Mouse (Mus musculus): Measurements from ENCODE around the gene Znfx1. TPM values are rescaled to one million over a fixed set of nuclear protein-coding genes. Genes with fewer than 3 reads are reported as not detected.
A peak's percentile ranks its signal among the peaks of the same experiment; 100 is the strongest.

Gene Znfx1
- 4.2 and 4.3 TPM in 2 replicates for polyA plus RNA-seq (2015; fragmentation: Nextera tagmentation; extraction: Ambion mirVana)

DNA sequence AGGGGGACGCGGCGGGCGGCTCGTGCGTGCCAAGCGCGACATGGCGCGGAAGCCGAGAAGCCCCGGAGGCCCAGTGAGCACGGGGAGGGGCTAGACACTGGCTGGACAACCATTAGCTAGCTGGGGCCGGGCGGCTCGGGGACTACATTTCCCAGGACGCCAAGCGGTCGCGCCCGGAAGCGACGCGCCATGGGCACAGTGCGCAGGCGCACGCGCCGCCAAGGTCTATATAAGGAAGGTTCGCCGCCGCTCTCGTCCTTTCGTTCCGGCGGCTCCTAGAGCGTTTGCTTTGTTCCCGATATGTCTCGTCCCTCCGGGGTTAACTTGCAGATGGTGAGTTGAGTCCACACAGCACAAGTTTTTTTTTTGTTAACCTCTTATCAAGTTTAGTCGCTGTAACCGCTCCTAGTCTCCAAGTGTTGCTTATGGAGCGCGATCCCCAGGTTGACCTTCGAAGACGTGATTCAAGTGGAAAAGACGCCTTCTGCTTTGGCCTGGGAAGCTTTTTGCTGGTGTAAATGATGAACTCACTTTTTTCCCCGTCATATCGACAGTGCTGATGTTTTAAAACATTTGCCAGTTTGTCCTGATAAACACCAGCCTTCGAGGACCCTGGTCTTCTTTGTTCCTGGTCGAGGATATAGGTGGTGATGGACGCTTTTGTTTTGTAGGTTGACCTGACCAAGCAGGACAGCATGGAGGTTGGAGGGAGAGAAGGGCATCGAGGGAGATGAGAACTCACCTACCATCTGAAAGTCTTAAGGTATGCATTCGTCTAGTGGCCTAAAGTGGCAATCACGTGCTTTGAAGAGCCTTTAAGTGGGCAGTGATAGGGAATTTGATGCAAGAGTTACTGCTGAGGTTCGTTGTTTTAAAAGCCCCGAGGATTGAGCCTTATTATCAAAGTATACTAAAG, at the start of gene Znfx1:
Znfx1 (minus strand) TSS at position 51 of the 916 bp plus-strand sequence.
- DNase-seq (ENCODE audit: low spot score): peak; percentile 95
- H3K4me2 ChIP-seq (replicated peaks; ENCODE audit: low read depth): peak within 1 kb of the TSS; percentile 80
- no peaks in the 10 kb centered on the region for H3K9me3 ChIP-seq (ENCODE audit: control insufficient read depth, low read length)
- peaks cover 6% of the 10 kb centered on the region; the same call in 1 of the 2 replicates for H3K4me1 ChIP-seq (replicated peaks; ENCODE audit: control insufficient read depth, insufficient read depth)
- peak within 1 kb of the TSS; percentile 80 for H3K4me3 ChIP-seq (ENCODE audit: low read depth, low read length)
- no peaks in the 10 kb centered on the region; the same call in none of the 2 replicates for H3K36me3 ChIP-seq (ENCODE audit: control insufficient read depth, insufficient read depth, low read length)
- under 1% methylated on average over 54 of the region's 57 CpGs for WGBS
- TF ChIP-seq EP300 (optimal IDR thresholded peaks at IDR 0.05): no peak
- peak; percentile 30; the same call in 1 of the 2 replicates for TF ChIP-seq CTCF (IDR thresholded peaks at IDR 0.05; ENCODE audit: low read depth)
- H3K27me3 ChIP-seq (ENCODE audit: control insufficient read depth, insufficient read depth, low read length): no peaks in the 10 kb centered on the region
- H3K27ac ChIP-seq (replicated peaks): peak within 1 kb of the TSS; percentile 96
- peak within 1 kb of the TSS; percentile 92 for H3K9ac ChIP-seq (ENCODE audit: low read length)
- peak; percentile 95 for ATAC-seq (ENCODE audit: low FRiP score, low TSS enrichment)

DNA sequence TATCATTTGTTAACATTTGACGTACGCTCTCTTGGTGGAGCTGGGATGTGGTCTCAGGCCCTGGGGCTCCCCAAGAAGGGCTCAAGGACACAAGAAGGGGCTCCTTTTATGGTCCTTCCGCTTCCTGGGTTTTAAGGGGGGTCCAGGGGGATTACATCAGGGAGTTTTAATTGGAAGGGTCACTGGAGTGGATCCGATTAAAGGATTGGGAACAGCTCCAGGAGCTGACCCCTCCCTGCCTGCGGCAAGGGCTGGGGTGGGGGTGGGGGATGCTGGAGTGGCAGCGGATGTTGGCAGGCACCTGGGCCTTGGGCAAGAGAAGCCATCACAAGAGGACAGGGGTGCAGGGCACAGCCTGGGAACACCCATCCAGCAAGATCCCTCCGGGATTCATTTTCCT, 49.4 kb upstream of the Znfx1 start:
- H3K9me3 ChIP-seq (ENCODE audit: control insufficient read depth, low read length): no peaks in the 10 kb centered on the region

DNA sequence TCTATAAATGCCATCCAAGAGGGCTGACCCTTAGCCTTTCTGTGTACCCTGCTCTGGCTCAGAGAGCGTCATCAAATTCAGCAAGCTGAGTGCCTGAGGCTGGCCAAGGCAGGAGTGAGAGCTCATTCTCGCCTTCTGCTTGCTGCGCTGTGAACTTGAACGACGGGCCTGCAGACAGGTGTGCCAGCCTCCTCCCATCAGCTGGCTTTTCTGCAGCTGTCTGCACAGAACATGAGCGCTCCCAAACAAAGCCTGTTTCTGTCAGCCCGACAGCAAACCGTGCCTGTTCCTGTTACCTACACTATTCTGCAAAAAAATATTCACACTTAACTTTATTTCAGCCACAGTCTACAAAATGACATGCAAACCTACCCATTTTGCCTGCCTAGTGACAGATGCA, 46.7 kb upstream of the Znfx1 start:
- Histone ChIP-seq H3K36me3 (ENCODE audit: control insufficient read depth, insufficient read depth, low read length) (no peaks in the 10 kb centered on the region; the same call in 1 of the 2 replicates), H3K9me3 (ENCODE audit: control insufficient read depth, low read length) (no peaks in the 10 kb centered on the region), H3K4me2 (replicated peaks; ENCODE audit: low read depth) (no peak overlapping the region), H3K4me3 (ENCODE audit: low read depth, low read length) (no peak overlapping the region), H3K27ac (replicated peaks) (no peak overlapping the region), H3K9ac (ENCODE audit: low read length) (no peak overlapping the region), H3K27me3 (ENCODE audit: control insufficient read depth, insufficient read depth, low read length) (no peaks in the 10 kb centered on the region), H3K4me1 (replicated peaks; ENCODE audit: control insufficient read depth, insufficient read depth) (no peaks in the 10 kb centered on the region)
- DNase-seq (ENCODE audit: low spot score) (no peak), ATAC-seq (ENCODE audit: low FRiP score, low TSS enrichment) (no peak)
- WGBS: 69% methylated on average over 8 of the region's 8 CpGs
- no peak for TF ChIP-seq EP300 (optimal IDR thresholded peaks at IDR 0.05)
- no peak for TF ChIP-seq CTCF (IDR thresholded peaks at IDR 0.05; ENCODE audit: low read depth)

More for the DNA sequence above, 49.4 kb upstream of the Znfx1 start:
- TF ChIP-seq EP300 (optimal IDR thresholded peaks at IDR 0.05): no peak
- TF ChIP-seq CTCF (IDR thresholded peaks at IDR 0.05; ENCODE audit: low read depth): no peak
- DNase-seq (ENCODE audit: low spot score): no peak
- H3K4me1 ChIP-seq (replicated peaks; ENCODE audit: control insufficient read depth, insufficient read depth): no peaks in the 10 kb centered on the region
- no peaks in the 10 kb centered on the region for H3K27me3 ChIP-seq (ENCODE audit: control insufficient read depth, insufficient read depth, low read length)
- no peak for ATAC-seq (ENCODE audit: low FRiP score, low TSS enrichment)
- H3K4me2 ChIP-seq (replicated peaks; ENCODE audit: low read depth): no peak overlapping the region
- H3K27ac ChIP-seq (replicated peaks): no peak overlapping the region
- no peaks in the 10 kb centered on the region for H3K36me3 ChIP-seq (ENCODE audit: control insufficient read depth, insufficient read depth, low read length)
- H3K9ac ChIP-seq (ENCODE audit: low read length): no peak overlapping the region
- no peak overlapping the region for H3K4me3 ChIP-seq (ENCODE audit: low read depth, low read length)
- 54% methylated on average over 7 of the region's 7 CpGs for WGBS

DNA sequence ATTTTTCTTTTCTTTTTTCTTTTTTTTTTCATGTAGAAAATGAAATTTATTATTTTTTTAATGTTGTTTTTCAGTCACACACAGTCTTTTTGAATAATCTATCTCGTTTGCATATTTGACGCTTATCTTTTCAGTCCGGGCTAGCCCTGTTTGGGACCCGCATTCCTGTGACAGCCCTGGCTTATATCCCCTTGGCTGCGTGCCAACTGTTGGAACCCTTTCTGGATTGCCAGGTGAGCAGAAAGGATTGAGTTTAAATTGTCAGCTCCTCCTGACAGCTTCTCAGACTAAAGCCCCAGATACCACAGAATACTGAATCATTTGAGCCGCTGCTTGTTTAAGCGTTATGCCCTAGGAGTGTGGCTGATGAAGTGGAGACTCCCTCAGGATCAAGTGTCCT, 40.7 kb upstream of the Znfx1 start:
- Histone ChIP-seq H3K27me3 (ENCODE audit: control insufficient read depth, insufficient read depth, low read length) (no peaks in the 10 kb centered on the region), H3K27ac (replicated peaks) (no peak overlapping the region), H3K4me2 (replicated peaks; ENCODE audit: low read depth) (no peak overlapping the region), H3K9me3 (ENCODE audit: control insufficient read depth, low read length) (no peaks in the 10 kb centered on the region), H3K4me1 (replicated peaks; ENCODE audit: control insufficient read depth, insufficient read depth) (no peaks in the 10 kb centered on the region), H3K36me3 (ENCODE audit: control insufficient read depth, insufficient read depth, low read length) (no peaks in the 10 kb centered on the region; the same call in 1 of the 2 replicates), H3K4me3 (ENCODE audit: low read depth, low read length) (no peak overlapping the region), H3K9ac (ENCODE audit: low read length) (no peak overlapping the region)
- DNase-seq (ENCODE audit: low spot score) (no peak), ATAC-seq (ENCODE audit: low FRiP score, low TSS enrichment) (no peak)
- no peak for TF ChIP-seq EP300 (optimal IDR thresholded peaks at IDR 0.05)
- no peak for TF ChIP-seq CTCF (IDR thresholded peaks at IDR 0.05; ENCODE audit: low read depth)
- WGBS: 43% methylated on average over 7 of the region's 7 CpGs

DNA sequence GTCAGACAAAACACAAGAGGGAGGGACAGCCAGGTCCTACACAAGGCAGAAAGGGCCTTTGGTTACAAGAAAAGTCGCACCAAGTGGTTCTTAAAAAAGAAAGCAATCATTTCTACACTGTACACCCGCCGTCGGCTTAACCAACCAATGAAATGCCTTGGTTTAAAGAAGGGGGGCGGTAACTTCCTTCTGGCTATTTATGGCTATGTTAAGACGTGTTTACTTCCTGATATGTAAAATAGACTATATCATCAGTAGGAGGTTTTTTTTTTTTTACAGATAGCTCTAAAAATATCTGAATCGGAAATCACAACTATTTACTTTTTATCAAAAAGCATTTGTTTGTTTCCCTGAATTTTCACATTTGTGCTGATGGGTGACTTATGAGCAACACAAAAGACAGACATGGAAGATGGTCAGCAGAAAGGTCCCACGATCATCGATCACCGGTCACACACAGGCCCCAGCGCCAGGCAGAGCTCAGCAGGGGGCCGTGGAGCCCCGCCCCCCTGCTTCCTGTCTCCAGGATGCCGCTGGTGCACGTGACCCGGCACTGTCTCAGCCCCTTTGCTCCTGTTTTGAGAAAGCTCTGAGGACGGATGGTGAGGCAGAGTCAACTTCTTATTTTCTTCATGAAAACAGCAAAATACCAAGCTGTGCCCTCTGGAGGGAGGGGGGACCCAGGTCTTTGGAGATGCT, 39.1 kb upstream of the Znfx1 start:
- Histone ChIP-seq H3K9me3 (ENCODE audit: control insufficient read depth, low read length) (no peaks in the 10 kb centered on the region), H3K9ac (ENCODE audit: low read length) (no peak overlapping the region), H3K4me2 (replicated peaks; ENCODE audit: low read depth) (no peak overlapping the region), H3K4me1 (replicated peaks; ENCODE audit: control insufficient read depth, insufficient read depth) (no peaks in the 10 kb centered on the region), H3K27me3 (ENCODE audit: control insufficient read depth, insufficient read depth, low read length) (no peaks in the 10 kb centered on the region), H3K36me3 (ENCODE audit: control insufficient read depth, insufficient read depth, low read length) (no peaks in the 10 kb centered on the region; the same call in 1 of the 2 replicates), H3K27ac (replicated peaks) (no peak overlapping the region), H3K4me3 (ENCODE audit: low read depth, low read length) (no peak overlapping the region)
- no peak for DNase-seq (ENCODE audit: low spot score)
- TF ChIP-seq EP300 (optimal IDR thresholded peaks at IDR 0.05) (no peak), CTCF (IDR thresholded peaks at IDR 0.05; ENCODE audit: low read depth) (no peak)
- no peak for ATAC-seq (ENCODE audit: low FRiP score, low TSS enrichment)
- WGBS: 63% methylated on average over 17 of the region's 17 CpGs

All from stomach, postnatal 0 days (tissue).